Mouse (Mus musculus) hindbrain, embryonic 10.5 days (tissue): ENCODE measurements around the gene Prkcq. TPM values are rescaled to one million over a fixed set of nuclear protein-coding genes. Genes with fewer than 3 reads are reported as not detected.
A peak's percentile ranks its signal among the peaks of the same experiment; 100 is the strongest.

Experiments
- DNase-seq: peaks from one replicate; pipeline ENCODE4 v3.0.0-alpha.2; 2017; ENCODE audit warnings: low spot score
- H3K27ac ChIP-seq: fragments of 300-500 bp; sonication (generic); 2 replicates; pipeline ENCODE4 v1.5.1; 2016; ENCODE audit warnings: mild to moderate bottlenecking, moderate library complexity
- H3K27me3 ChIP-seq: fragments of 300-500 bp; sonication (generic); 2 replicates; pipeline ENCODE4 v1.6.1; 2016; ENCODE audit warnings: mild to moderate bottlenecking; ENCODE audit not compliant: poor library complexity, insufficient read depth, severe bottlenecking
- H3K36me3 ChIP-seq: fragments of 300-500 bp; sonication (generic); 2 replicates; pipeline ENCODE4 v1.6.1; 2016; ENCODE audit warnings: mild to moderate bottlenecking, moderate library complexity
- H3K4me1 ChIP-seq: fragments of 300-500 bp; sonication (generic); replicated peaks from 2 replicates; pipeline ENCODE4 v1.6.1; 2016; ENCODE audit warnings: mild to moderate bottlenecking
- H3K4me3 ChIP-seq: fragments of 300-500 bp; sonication (generic); 2 replicates; pipeline ENCODE4 v1.5.1; 2016; ENCODE audit warnings: mild to moderate bottlenecking, moderate library complexity
- H3K9me3 ChIP-seq: fragments of 300-500 bp; sonication (generic); 2 replicates; pipeline ENCODE4 v1.6.1; 2016; ENCODE audit warnings: mild to moderate bottlenecking, moderate library complexity
- WGBS: fragments of 180-500 bp; shearing (Covaris S2); methylation state at CpG from one replicate; pipeline ENCODE4 v1.1.7; 2016; 5-methylcytosine and 5-hydroxymethylcytosine counted together
- polyA plus RNA-seq: library from polyadenylated mRNA; unstranded; fragments of >200 nt; fragmentation: Nextera tagmentation; extraction: Ambion mirVana; gene quantifications from 2 replicates; pipeline ENCODE4 v1.2.1, GENCODE M21; 2016

Gene Prkcq
- polyA plus RNA-seq, 1 experiment from 2014 or later = 1.9 TPM

DNA sequence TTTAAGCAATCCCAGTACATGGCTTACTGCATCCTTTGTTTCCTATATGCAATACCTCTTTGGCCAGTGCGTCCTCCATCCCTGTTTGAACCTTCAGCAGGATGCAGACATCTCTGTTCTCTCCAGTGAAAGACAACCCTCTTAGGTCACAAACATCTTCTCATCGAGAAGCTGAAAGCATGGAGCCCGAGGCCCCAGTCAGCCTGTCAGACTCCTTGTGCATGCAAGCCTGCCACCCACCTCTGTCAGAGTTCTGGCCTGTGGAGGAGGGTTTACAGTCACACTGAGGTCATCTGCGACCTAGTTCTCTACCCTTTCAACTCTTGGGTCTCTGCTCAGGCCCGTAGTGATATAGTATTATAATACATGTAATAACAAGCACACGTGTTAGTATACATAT, 119.0 kb downstream of the Prkcq start:
- Histone ChIP-seq H3K27ac (no peak overlapping the region), H3K27me3 (no peaks in the 10 kb centered on the region), H3K4me1 (no peaks in the 10 kb centered on the region), H3K9me3 (no peaks in the 10 kb centered on the region), H3K36me3 (no peaks in the 10 kb centered on the region), H3K4me3 (no peak overlapping the region)
- WGBS = 90% methylated on average over 6 of the region's 6 CpGs
- no peak for DNase-seq

DNA sequence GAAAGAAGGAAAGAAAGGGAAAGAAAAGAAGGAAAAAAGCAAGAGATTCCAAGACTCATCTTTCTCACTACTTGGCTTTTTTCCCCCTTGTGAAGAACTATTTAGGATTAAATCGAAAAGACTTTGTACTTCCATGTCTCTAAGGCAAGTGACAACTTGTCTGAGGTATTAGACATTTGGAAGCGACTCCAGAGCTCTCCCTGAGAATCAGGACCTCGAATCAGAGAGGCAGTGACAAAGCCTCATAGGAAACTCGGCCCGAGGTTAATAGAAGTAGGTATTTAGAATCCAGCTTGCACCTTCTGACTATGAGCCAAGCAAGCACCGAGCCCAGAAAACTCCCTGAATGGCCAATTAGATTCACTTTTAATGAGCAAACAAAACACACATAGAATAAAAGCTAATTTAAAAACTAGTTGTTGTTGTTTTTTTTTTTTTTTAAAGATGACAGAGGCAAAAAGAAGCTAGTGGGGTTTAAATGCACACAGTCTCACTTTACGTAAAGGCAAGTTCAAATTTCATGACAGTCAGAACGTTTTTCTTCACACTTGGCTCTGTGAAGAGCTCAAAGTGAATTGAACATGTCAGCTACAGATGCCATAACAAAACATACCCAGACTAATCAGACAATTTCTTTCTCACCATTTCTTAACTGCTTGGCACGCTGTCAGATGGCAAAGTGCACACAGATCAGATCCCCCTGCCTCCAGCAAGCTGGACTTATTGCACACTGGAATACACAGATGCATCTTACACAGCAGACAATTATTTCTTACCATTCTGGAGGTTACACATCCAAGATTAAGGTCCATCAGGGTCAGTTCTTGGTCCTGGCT, 119.9 kb downstream of the Prkcq start:
- Histone ChIP-seq H3K4me3 (no peak overlapping the region), H3K27me3 (no peaks in the 10 kb centered on the region), H3K9me3 (no peaks in the 10 kb centered on the region), H3K36me3 (no peaks in the 10 kb centered on the region), H3K27ac (no peak overlapping the region), H3K4me1 (no peaks in the 10 kb centered on the region)
- WGBS = 81% methylated on average over 9 of the region's 9 CpGs
- no peak for DNase-seq

DNA sequence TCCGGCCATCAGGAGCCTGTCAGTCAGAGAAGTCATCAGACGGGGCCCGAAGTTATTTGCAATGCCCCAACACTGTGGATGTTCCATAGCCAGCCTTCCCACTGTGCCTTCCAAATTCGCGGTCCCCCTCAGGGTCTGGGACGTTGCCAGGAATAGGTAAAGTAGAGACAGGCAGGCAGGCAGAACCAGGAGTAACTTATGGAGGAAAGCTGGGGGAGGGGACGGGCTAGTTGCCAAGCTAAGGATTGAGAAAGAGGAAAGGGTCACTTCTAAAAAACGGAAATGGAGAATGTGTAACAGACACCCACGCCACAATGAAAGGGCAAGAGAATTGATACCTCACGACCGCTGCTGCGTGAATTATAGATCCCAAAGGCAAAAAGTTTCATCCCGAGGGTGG, 121.2 kb downstream of the Prkcq start:
- Histone ChIP-seq H3K36me3 (no peaks in the 10 kb centered on the region), H3K4me1 (no peaks in the 10 kb centered on the region), H3K27me3 (no peaks in the 10 kb centered on the region), H3K4me3 (no peak overlapping the region), H3K9me3 (no peaks in the 10 kb centered on the region), H3K27ac (no peak overlapping the region)
- no peak for DNase-seq
- 90% methylated on average over 13 of the region's 13 CpGs for WGBS

DNA sequence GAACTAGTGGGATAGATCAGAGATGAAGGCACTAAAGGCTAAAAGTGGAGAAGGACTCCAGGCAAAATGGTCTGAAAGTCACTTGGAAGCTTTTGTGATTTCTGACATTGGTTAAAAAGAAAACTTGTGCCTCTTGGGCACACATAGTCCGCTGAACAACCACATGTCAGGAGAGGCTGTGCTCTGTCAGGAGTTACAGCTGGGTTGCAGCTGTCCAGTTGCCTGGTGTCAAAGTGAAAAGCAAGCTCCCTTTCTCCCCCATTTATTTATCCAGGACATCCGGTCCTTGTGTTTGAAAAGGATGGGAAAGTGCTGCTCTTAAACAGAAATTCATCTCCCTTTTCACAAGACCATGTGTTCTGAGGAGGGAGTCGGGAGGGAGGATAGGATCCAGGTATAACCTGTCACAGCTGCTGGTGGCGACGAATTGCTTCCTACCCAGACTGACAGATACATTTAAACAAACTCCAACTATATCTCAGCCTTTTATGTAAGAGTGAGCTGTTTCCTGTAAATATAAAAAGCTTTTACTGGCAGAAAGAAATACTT, 122.8 kb downstream of the Prkcq start:
- no peaks in the 10 kb centered on the region for H3K36me3 ChIP-seq
- no peak overlapping the region for H3K4me3 ChIP-seq
- peak; percentile 4 for DNase-seq
- no peaks in the 10 kb centered on the region for H3K9me3 ChIP-seq
- no peaks in the 10 kb centered on the region for H3K4me1 ChIP-seq
- H3K27me3 ChIP-seq = no peaks in the 10 kb centered on the region
- H3K27ac ChIP-seq = no peak overlapping the region
- WGBS = 79% methylated on average over 5 of the region's 5 CpGs

DNA sequence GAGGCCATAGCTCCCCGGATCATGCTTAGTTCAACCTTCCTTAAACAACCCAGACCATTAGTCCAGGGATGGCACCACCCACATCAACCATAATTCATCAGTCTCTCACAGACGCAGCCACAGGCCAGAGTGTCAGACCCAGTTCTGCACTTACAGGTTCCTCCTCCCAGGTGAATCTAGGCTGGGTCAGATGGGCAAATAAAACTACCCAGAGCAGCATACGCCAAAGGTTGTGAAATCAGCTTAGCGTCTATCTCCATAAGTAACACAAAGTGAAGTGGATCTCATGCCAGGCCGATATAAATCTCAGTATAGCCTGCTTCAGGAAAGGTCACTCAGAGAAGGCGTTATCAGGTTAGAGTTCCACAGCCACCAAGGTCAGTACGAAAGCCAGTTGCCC, 126.9 kb downstream of the Prkcq start:
- Histone ChIP-seq H3K27ac (no peak overlapping the region), H3K9me3 (no peaks in the 10 kb centered on the region), H3K4me3 (no peak overlapping the region), H3K27me3 (no peaks in the 10 kb centered on the region), H3K4me1 (no peaks in the 10 kb centered on the region), H3K36me3 (no peaks in the 10 kb centered on the region)
- 92% methylated on average over 7 of the region's 7 CpGs for WGBS
- no peak for DNase-seq

DNA sequence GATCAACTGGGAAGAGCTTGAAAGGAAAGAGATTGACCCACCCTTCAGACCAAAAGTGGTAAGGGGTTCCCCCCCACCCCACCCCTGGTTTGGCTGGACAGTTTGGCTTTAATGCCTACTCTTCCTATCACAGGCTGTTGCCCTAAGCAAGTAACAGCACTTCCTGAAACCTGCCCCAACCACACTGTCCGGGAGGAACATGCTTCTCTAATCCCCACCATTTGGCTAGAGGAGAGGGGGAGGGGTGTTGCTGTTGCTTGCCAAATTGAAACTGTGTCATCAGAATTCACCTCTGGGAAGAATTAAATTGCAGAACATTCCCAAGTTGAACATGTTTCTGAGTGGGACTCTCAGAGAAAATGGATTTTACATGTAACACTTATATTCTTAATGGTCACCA, 127.5 kb downstream of the Prkcq start:
- 48% methylated on average over 1 of the region's 1 CpGs for WGBS
- Histone ChIP-seq H3K36me3 (no peaks in the 10 kb centered on the region), H3K27ac (no peak overlapping the region), H3K9me3 (no peaks in the 10 kb centered on the region), H3K27me3 (no peaks in the 10 kb centered on the region), H3K4me1 (no peaks in the 10 kb centered on the region), H3K4me3 (no peak overlapping the region)
- DNase-seq = no peak

DNA sequence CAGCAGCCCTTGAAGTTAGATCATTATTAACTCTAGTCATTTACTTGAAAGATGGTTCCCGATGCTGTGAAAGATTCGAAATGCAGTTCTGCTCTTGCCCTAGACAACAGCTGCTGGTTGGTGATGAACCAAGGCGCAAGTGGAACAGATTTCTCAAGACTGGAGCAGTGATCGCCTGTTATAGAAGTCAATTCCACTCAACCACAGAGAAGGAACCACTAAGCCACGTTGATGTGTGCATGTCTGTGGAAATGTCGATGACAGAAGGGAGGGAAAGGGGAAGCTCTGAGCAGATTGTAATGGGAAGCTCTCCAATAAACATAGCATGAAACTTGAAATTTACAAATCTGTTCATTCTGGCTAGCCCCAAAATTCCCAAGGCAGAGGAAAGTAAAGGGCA, 128.5 kb downstream of the Prkcq start:
- no peaks in the 10 kb centered on the region for H3K36me3 ChIP-seq
- H3K27ac ChIP-seq = no peak overlapping the region
- no peak for DNase-seq
- no peak overlapping the region for H3K4me3 ChIP-seq
- no peaks in the 10 kb centered on the region for H3K27me3 ChIP-seq
- WGBS = 95% methylated on average over 6 of the region's 6 CpGs
- H3K9me3 ChIP-seq = no peaks in the 10 kb centered on the region
- H3K4me1 ChIP-seq = no peaks in the 10 kb centered on the region

DNA sequence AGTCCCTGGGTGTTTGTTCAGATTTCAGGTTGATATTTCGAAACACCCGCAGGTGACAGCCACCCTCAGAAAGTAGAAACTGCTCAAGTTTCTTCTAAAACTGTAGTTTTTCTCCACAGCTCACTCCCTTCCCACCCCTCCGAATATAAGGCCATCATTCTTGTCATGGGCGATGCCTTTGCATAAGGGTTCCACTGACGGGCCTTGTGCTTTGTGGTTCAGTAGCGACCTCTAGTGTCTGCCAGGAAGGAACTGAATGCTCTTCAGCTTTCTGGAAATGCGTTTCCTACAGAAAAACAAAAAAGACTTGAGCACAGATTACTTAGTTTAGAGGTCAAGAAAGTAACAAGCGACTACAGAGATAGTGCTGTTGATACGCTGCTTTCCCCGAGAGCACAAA, 148.3 kb downstream of the Prkcq start:
- 40% methylated on average over 10 of the region's 10 CpGs for WGBS
- no peak overlapping the region for H3K4me3 ChIP-seq
- H3K27me3 ChIP-seq = no peaks in the 10 kb centered on the region
- no peaks in the 10 kb centered on the region for H3K36me3 ChIP-seq
- H3K9me3 ChIP-seq = no peaks in the 10 kb centered on the region
- DNase-seq = peak; percentile 30
- no peak overlapping the region for H3K27ac ChIP-seq
- H3K4me1 ChIP-seq = no peaks in the 10 kb centered on the region

DNA sequence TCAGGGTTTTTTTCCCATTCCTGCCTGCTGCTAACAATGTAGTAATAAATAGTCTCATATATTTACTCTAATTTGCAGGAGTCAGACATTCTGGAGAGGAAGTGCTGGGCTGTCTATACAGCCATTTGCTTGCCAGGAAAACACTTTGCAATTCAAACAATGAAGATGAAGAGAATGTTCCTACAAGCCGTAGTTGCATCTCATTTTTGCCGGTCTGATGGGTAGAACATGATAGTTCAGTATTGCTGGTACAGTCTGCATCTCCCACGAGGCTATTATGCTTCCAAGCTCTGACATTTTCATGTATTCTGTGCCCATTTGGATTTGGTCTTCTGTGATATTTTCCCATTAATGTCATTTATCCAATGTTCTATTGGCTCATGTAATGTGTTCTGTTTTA, 150.5 kb downstream of the Prkcq start:
- 90% methylated on average over 3 of the region's 3 CpGs for WGBS
- no peak for DNase-seq

DNA sequence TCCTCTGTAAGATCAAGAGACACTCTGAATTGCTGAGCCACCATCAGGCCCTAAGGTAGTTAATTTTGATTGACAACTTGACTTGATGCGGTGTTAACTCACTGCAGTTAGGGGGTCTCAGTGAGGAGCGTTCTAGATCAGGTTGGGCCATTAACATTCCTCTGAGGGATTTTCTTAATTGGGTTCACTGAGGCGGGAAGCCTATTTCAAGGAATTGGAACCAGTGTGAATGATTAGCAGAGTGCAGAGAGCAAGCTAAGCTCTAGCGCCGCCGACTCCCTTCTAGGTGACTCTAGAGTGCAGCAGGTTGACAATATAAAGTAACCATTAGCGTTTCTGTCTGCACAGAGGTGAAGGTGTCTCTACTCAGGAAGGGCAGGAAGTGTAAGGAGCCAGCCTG, 155.4 kb downstream of the Prkcq start:
- Histone ChIP-seq H3K9me3 (no peaks in the 10 kb centered on the region), H3K36me3 (no peaks in the 10 kb centered on the region), H3K4me3 (no peak overlapping the region), H3K4me1 (no peaks in the 10 kb centered on the region), H3K27ac (no peak overlapping the region), H3K27me3 (no peaks in the 10 kb centered on the region)
- DNase-seq = no peak
- 69% methylated on average over 7 of the region's 7 CpGs for WGBS

More for the DNA sequence above, 150.5 kb downstream of the Prkcq start:
- Histone ChIP-seq H3K36me3 (no peaks in the 10 kb centered on the region), H3K9me3 (no peaks in the 10 kb centered on the region), H3K4me3 (no peak overlapping the region), H3K27ac (no peak overlapping the region), H3K27me3 (no peaks in the 10 kb centered on the region), H3K4me1 (no peaks in the 10 kb centered on the region)

DNA sequence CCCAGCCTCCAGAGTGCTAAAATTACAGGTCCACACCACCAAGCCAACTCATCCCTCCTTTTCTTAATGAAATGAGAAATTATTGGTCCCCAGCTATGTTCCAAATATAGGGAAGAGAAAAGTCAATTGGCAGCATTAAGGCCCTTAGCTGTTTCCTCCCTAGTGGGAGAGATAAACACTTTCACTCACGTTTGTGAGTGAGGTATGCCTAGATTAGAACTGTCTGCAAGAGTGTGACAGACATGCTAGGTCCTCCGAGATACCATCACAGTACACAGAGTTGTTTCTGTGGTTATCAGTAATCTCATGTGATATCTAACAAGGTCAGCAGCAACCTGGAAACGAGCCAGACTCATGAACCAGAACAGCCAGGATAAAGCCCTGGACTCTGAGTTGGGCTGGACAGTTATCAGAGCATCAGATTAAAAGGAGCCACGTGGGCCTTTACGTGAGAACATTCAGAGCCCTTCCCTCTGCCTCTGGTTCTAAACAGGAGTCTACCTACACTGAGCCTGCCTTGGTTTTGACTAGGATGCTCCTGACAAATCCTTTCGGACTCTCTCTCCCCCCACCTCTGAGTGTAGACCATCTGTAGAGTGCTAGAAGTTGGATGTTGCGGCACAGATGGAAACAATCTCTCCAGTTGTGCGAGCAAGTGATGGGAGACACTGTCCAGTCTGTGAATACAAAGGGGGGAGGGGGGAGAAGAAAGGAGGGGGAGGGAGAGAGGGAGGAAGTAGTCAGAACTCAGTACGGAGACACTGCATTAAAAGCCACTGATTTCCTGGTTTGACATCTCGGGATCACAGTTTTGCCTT, 157.7 kb downstream of the Prkcq start:
- no peaks in the 10 kb centered on the region for H3K27me3 ChIP-seq
- H3K36me3 ChIP-seq = no peaks in the 10 kb centered on the region
- no peaks in the 10 kb centered on the region for H3K4me1 ChIP-seq
- 73% methylated on average over 10 of the region's 10 CpGs for WGBS
- H3K4me3 ChIP-seq = no peak overlapping the region
- no peaks in the 10 kb centered on the region for H3K9me3 ChIP-seq
- no peak overlapping the region for H3K27ac ChIP-seq
- no peak for DNase-seq

DNA sequence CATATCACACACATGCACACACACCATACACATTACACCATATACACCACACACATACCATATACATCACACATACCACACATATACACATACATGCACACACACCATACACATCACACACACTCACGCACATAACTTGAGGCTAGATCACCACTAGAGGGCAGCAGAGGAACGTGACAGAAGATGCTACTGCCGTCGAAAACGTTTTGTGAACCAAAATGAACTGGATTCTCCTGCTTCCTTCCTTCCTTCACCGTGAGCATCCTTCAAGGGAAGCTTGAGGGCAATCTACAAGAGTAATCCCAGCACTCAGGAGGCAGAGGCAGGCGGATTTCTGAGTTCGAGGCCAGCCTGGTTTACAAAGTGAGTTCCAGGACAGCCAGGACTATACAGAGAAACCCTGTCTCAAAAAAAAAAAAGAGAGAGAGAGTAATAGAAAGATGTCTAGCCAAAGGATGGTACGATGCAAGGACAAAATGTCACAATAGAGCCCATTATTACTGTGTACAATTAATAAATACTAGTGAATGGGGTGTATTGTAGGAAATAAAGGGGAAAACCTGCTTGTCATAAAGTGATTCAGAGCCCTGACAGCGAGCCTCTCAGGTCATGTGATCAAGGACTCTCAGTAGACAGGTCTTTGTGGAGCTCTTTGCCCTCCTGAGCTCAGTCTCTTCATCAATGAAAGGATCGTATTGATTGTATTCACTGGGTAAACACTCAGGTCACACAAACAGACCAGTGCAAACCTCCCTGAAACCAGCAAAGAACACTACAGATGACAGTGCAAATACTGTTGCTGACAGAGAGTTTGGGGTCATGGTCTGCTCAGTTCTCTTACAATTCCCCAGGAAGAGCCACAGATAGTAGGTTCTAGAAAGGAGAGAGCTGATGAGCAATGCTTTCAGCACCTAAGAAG, 159.9 kb downstream of the Prkcq start:
- no peaks in the 10 kb centered on the region for H3K27me3 ChIP-seq
- WGBS = 30% methylated on average over 11 of the region's 11 CpGs
- peak; percentile 73 for DNase-seq
- no peaks in the 10 kb centered on the region for H3K9me3 ChIP-seq
- H3K4me1 ChIP-seq = no peaks in the 10 kb centered on the region
- H3K27ac ChIP-seq = no peak overlapping the region
- H3K36me3 ChIP-seq = no peaks in the 10 kb centered on the region
- H3K4me3 ChIP-seq = no peak overlapping the region
